Mouse (Mus musculus) MEL (cell line): Measurements from ENCODE around the gene Ncf2.

Experiments
- BHLHE40 ChIP-seq: IDR thresholded peaks from 2 replicates; pipeline ENCODE4 v1.6.1; 2012; ENCODE audit warnings: low read depth, mild to moderate bottlenecking, inconsistent platforms, low read length, improper control_type of control experiment, borderline replicate concordance
- NRF1 ChIP-seq: IDR thresholded peaks from 2 replicates; pipeline ENCODE4 v1.6.1; 2014; ENCODE audit warnings: low read depth, mild to moderate bottlenecking, inconsistent platforms, low read length, improper control_type of control experiment, moderate library complexity; ENCODE audit not compliant: poor library complexity, insufficient read depth, severe bottlenecking
- POLR2A ChIP-seq, 2 experiments: IDR thresholded peaks; 2 replicates each; pipeline ENCODE4 v1.6.1; 2011 to 2012; ENCODE audit warnings: low read length in 2 of 2, mild to moderate bottlenecking in 2 of 2, control low read depth in 1 of 2, improper control_type of control experiment in 1 of 2, low read depth in 1 of 2, moderate library complexity in 1 of 2; ENCODE audit not compliant: control insufficient read depth in 1 of 2, insufficient read depth in 1 of 2, poor library complexity in 1 of 2

- TF ChIP-seq BHLHE40 (no peak), NRF1 (no peak), POLR2A (IDR thresholded peaks at IDR 0.05; ENCODE audit: control insufficient read depth in 1 of 2, insufficient read depth in 1 of 2, low read depth in 1 of 2, low read length in 2 of 2, poor library complexity in 1 of 2) (no peak)
Measured at GRCm38 (mm10) chr1:152831003-152831402, 31.0 kb downstream of the Ncf2 start.
